Mouse (Mus musculus) forebrain, embryonic 12.5 days (tissue): ENCODE results near the gene Cdk14. TPM values are rescaled to one million over a fixed set of nuclear protein-coding genes. Genes with fewer than 3 reads are reported as not detected.
"Not testable (repeated sequence)": the region's sequence is repeated elsewhere in the genome, so short reads cannot be mapped to it uniquely, and the experiment has no call there.

Experiments
- ATAC-seq: fragments of 200-750 bp; cut with Nextera tagmentation; 2 replicates; pipeline ENCODE4 v1.8.0; 2017; ENCODE audit warnings: moderate TSS enrichment; ENCODE audit not compliant: low FRiP score
- H3K27ac ChIP-seq: fragments of 300-500 bp; sonication (generic); 2 replicates; pipeline ENCODE4 v1.5.1; 2016; ENCODE audit warnings: mild to moderate bottlenecking
- H3K27me3 ChIP-seq: fragments of 300-500 bp; sonication (generic); 2 replicates; pipeline ENCODE4 v1.6.1; 2016; ENCODE audit warnings: mild to moderate bottlenecking
- H3K36me3 ChIP-seq: fragments of 300-500 bp; sonication (generic); replicated peaks from 2 replicates; pipeline ENCODE4 v1.6.1; 2016; ENCODE audit warnings: mild to moderate bottlenecking
- H3K4me1 ChIP-seq: fragments of 300-500 bp; sonication (generic); 2 replicates; pipeline ENCODE4 v1.6.1; 2016
- H3K4me2 ChIP-seq: fragments of 300-500 bp; sonication (generic); 2 replicates; pipeline ENCODE4 v1.6.1; 2016; ENCODE audit warnings: mild to moderate bottlenecking, moderate library complexity
- H3K4me3 ChIP-seq: fragments of 300-500 bp; sonication (generic); replicated peaks from 2 replicates; pipeline ENCODE4 v1.5.1; 2016; ENCODE audit warnings: mild to moderate bottlenecking
- H3K9ac ChIP-seq: fragments of 300-500 bp; sonication (generic); 2 replicates; pipeline ENCODE4 v1.6.1; 2016; ENCODE audit warnings: mild to moderate bottlenecking
- H3K9me3 ChIP-seq: fragments of 300-500 bp; sonication (generic); 2 replicates; pipeline ENCODE4 v1.6.1; 2016
- WGBS: fragments of 180-500 bp; shearing (Covaris S2); methylation state at CpG from one replicate; pipeline ENCODE4 v1.1.7; 2016; 5-methylcytosine and 5-hydroxymethylcytosine counted together
- polyA plus RNA-seq: library from polyadenylated mRNA; unstranded; fragments of >200 nt; fragmentation: Nextera tagmentation; extraction: Ambion mirVana; gene quantifications from 2 replicates; pipeline ENCODE4 v1.2.1, GENCODE M21; 2016

Gene Cdk14
- polyA plus RNA-seq, 1 experiment from 2014 or later = 33.0 TPM

GRCm38 (mm10) chr5:5330926-5331460 is 89.1 kb downstream of the Cdk14 start:
- H3K27ac ChIP-seq = no peak overlapping the region

GRCm38 (mm10) chr5:5329018-5329417 is 91.1 kb downstream of the Cdk14 start:
- H3K4me2 ChIP-seq, H3K27me3 ChIP-seq, H3K27ac ChIP-seq, H3K36me3 ChIP-seq, H3K4me3 ChIP-seq, H3K9me3 ChIP-seq, ATAC-seq, H3K9ac ChIP-seq, H3K4me1 ChIP-seq: not testable (repeated sequence)
- 96% methylated on average over 2 of the region's 2 CpGs for WGBS

More at GRCm38 (mm10) chr5:5330926-5331460, 89.1 kb downstream of the Cdk14 start:
- Histone ChIP-seq H3K4me3 (no peak overlapping the region), H3K4me2 (no peak overlapping the region), H3K9ac (no peak overlapping the region), H3K4me1 (no peaks in the 10 kb centered on the region), H3K27me3 (no peaks in the 10 kb centered on the region), H3K9me3 (no peaks in the 10 kb centered on the region), H3K36me3 (0 out of 2 replicates have a peak, but pooled peaks cover 4% of the 10 kb centered on the region)
- 63% methylated on average over 10 of the region's 10 CpGs for WGBS
- no peak for ATAC-seq

- Histone ChIP-seq H3K4me2 (no peak overlapping the region), H3K27me3 (no peaks in the 10 kb centered on the region)
- WGBS = 89% methylated on average over 2 of the region's 2 CpGs
Measured at GRCm38 (mm10) chr5:5326716-5327115, 93.4 kb downstream of the Cdk14 start.

DNA sequence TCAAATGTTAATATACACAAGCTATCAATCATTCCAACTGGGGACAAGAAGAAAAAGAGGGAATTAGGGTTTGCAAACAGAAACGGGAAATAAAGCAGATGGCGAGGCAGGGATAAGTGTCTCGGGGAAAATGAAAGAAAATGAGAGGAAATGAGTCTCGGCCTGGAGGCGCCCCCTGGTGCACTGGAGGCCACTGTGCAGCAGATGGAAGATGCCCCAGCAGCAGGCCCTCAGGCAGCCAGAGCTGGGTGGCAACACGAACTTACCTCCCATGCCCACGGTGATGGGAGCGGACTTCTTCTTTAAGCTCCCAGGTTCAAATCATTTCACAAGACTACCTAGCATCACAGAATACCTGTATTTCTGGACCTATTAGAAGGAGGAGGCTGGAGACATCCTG is 97.4 kb downstream of the Cdk14 start:
- WGBS = 92% methylated on average over 8 of the region's 8 CpGs
- no peaks in the 10 kb centered on the region for H3K9me3 ChIP-seq

More at GRCm38 (mm10) chr5:5326716-5327115, 93.4 kb downstream of the Cdk14 start:
- H3K4me3 ChIP-seq = no peak overlapping the region
- H3K9me3 ChIP-seq = no peaks in the 10 kb centered on the region
- no peak overlapping the region for H3K27ac ChIP-seq
- H3K36me3 ChIP-seq = 0 out of 2 replicates have a peak, but pooled peaks cover 4% of the 10 kb centered on the region
- H3K4me1 ChIP-seq = no peaks in the 10 kb centered on the region
- H3K9ac ChIP-seq = no peak overlapping the region
- ATAC-seq = no peak

GRCm38 (mm10) chr5:5320506-5321181 is 99.5 kb downstream of the Cdk14 start:
- Histone ChIP-seq H3K9me3 (no peaks in the 10 kb centered on the region), H3K9ac (no peak overlapping the region; the same call in 1 of the 2 replicates), H3K27me3 (no peaks in the 10 kb centered on the region), H3K36me3 (no peaks in the 10 kb centered on the region), H3K4me1 (no peaks in the 10 kb centered on the region), H3K4me2 (no peak overlapping the region), H3K27ac (no peak overlapping the region), H3K4me3 (no peak overlapping the region)
- 72% methylated on average over 2 of the region's 2 CpGs for WGBS
- ATAC-seq = no peak

More for the DNA sequence above, 97.4 kb downstream of the Cdk14 start:
- H3K9ac ChIP-seq = no peak overlapping the region
- H3K36me3 ChIP-seq = 0 out of 2 replicates have a peak, but pooled peaks cover 4% of the 10 kb centered on the region
- H3K4me3 ChIP-seq = no peak overlapping the region
- H3K4me2 ChIP-seq = no peak overlapping the region
- no peaks in the 10 kb centered on the region for H3K4me1 ChIP-seq
- H3K27ac ChIP-seq = no peak overlapping the region
- no peak for ATAC-seq
- no peaks in the 10 kb centered on the region for H3K27me3 ChIP-seq

DNA sequence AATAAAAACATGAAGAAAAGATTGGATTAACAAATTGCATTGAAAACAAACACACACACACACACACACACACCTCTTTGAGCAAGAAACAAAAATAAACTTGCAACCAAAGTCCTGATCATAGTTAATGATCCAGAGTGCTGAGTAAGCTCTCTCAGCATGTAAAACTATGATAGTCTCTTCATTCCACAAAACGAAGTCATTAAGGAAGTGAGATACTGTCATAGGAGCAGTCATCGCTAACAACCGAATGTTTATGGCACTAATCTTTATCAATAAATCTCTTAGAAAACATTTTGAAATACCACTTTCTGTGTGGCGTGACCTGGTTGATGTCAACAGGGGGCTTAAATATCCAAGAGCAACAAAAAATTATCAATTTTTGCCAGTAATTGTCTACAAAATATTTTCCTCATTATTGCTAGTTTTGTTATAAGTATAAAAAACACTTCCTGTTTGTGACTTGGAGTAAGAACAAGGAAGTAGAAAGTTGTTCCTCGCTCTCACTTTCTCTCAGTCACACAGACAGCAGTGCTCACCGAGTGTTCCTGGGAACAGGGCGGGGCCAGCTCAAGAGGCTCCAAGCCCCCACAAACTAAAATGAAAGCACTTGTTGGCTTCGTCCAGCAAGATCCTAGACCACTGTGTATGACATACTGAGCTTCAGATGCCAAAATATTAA is 100.1 kb downstream of the Cdk14 start:
- no peak overlapping the region for H3K9ac ChIP-seq
- no peak overlapping the region for H3K4me2 ChIP-seq
- 84% methylated on average over 8 of the region's 8 CpGs for WGBS
- H3K4me3 ChIP-seq = no peak overlapping the region
- no peaks in the 10 kb centered on the region for H3K4me1 ChIP-seq
- H3K36me3 ChIP-seq = no peaks in the 10 kb centered on the region
- H3K9me3 ChIP-seq = no peaks in the 10 kb centered on the region
- H3K27ac ChIP-seq = no peak overlapping the region
- no peaks in the 10 kb centered on the region for H3K27me3 ChIP-seq
- ATAC-seq = no peak

- Histone ChIP-seq H3K27me3 (no peaks in the 10 kb centered on the region), H3K9ac (no peak overlapping the region), H3K9me3 (no peaks in the 10 kb centered on the region), H3K4me2 (no peak overlapping the region), H3K27ac (0 out of 2 replicates have a peak overlapping the region, but pooled peaks have one; percentile 2), H3K36me3 (no peaks in the 10 kb centered on the region), H3K4me1 (peaks cover 4% of the 10 kb centered on the region), H3K4me3 (no peak overlapping the region)
- WGBS = 77% methylated on average over 6 of the region's 6 CpGs
- no peak for ATAC-seq
Measured at GRCm38 (mm10) chr5:5314270-5314669, 105.8 kb downstream of the Cdk14 start.

DNA sequence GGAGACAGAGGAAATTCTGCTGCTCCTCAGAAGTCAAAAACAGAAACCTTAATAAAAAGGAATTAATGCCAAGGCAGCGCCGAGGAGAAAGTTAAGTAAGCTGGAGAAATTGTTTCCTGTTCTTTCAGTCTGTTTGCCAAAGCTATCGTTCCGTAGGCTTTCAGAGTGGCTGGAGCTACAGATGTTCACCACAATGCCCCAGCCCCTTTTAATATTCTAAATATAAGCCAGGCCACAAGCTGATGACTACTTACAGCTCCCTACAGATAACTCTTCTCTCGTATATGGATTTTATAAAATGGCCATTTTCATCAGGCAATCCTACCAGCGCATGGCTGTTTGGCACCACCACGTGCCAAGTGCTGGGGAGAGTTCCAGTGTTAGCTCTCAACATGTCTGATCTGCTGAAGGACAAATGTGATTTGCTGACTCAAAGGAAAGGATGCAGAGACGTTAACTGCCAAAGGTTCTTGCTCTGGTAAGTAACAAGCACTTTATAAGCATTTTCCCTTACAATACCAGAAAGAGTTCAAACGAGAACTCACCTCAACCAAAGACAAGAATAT is 106.8 kb downstream of the Cdk14 start:
- H3K9ac ChIP-seq = no peak overlapping the region

DNA sequence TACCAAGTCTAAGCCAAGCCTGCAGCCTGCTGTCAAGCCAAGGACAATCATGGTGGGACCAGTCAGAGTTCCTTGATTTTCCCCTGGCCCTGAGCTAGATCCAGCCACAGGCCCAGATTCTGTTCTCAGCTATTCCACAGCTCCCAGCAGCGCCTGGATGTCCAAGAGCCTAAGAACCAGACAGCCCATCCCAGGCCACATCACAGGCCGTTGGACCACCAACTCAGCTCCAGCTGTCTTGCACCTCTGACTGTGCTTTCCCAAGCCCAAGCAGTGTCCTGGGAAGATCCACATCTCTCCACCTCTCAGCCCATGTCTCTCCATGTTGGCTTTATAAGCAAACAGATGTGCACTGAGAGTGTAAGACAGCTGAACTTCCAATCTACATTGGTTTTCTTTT is 114.8 kb downstream of the Cdk14 start:
- Histone ChIP-seq H3K36me3 (no peaks in the 10 kb centered on the region), H3K4me1 (0 out of 2 replicates have a peak, but pooled peaks cover 4% of the 10 kb centered on the region), H3K27ac (no peak overlapping the region), H3K27me3 (no peaks in the 10 kb centered on the region), H3K9me3 (no peaks in the 10 kb centered on the region), H3K4me3 (no peak overlapping the region), H3K4me2 (no peak overlapping the region), H3K9ac (no peak overlapping the region)
- ATAC-seq = no peak
- 82% methylated on average over 2 of the region's 2 CpGs for WGBS

More for the DNA sequence above, 106.8 kb downstream of the Cdk14 start:
- no peak for ATAC-seq
- no peaks in the 10 kb centered on the region for H3K9me3 ChIP-seq
- H3K4me2 ChIP-seq = no peak overlapping the region
- H3K36me3 ChIP-seq = no peaks in the 10 kb centered on the region
- H3K4me3 ChIP-seq = no peak overlapping the region
- 85% methylated on average over 9 of the region's 9 CpGs for WGBS
- H3K4me1 ChIP-seq = peaks cover 4% of the 10 kb centered on the region
- H3K27me3 ChIP-seq = no peaks in the 10 kb centered on the region
- H3K27ac ChIP-seq = no peak overlapping the region

DNA sequence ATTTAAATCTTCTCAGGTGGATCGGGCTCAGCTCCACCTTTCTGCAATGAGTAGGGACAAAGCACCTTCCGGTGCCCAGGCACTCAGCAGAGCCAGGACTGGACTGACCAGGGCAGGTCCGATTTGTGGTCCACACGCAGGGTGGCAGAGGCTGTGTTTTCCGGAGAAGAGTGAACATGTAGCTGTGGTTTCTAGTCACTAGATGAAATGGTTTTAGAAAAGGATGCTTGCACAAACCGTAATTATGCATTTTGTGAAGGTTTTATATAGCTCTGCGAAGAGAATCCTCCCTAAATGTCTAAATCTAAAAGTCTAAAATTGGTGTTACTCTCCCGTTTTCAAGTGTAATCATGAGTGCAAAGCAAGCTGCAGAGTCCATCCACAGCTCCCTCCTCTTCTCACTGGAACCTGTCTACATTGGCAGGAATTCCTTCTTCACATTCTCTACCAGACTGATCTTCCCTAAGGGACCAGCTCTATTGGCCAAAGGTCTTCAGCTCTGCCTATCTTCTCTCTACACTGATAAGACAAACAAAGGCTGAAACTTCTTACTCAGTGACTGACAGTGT is 116.9 kb downstream of the Cdk14 start:
- no peak overlapping the region for H3K4me3 ChIP-seq
- WGBS = 92% methylated on average over 8 of the region's 8 CpGs

DNA sequence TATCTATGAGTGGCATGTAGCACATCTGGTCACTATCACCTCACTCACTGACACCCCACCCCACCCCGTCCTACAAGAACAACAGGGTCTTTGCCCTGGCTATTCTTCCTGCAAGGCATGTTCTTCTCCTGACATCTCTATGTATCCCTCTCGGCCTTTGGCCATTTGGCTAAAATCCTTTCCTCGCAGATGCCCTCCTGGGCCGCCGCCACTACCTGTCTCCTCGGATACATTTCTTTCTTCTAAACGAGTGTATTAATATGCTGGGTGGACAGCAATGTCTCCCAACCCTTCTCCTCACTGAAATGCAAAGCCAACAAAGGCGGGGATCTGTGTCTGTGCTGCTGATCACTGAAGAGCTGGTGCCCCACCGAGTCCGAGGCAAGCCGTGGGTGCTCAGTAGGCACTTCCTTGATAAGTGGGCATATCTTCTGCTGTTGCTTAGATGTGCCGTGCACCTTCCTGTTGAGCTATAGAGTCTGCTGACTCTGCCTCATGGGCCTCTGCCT is 118.5 kb downstream of the Cdk14 start:
- no peak overlapping the region for H3K4me2 ChIP-seq
- no peak overlapping the region for H3K27ac ChIP-seq
- WGBS = 91% methylated on average over 12 of the region's 12 CpGs
- 0 out of 2 replicates have a peak, but pooled peaks cover 7% of the 10 kb centered on the region for H3K4me1 ChIP-seq
- no peaks in the 10 kb centered on the region for H3K36me3 ChIP-seq
- no peaks in the 10 kb centered on the region for H3K27me3 ChIP-seq
- no peak for ATAC-seq
- H3K9me3 ChIP-seq = no peaks in the 10 kb centered on the region
- no peak overlapping the region for H3K9ac ChIP-seq
- H3K4me3 ChIP-seq = no peak overlapping the region

More for the DNA sequence above, 116.9 kb downstream of the Cdk14 start:
- ATAC-seq = no peak
- Histone ChIP-seq H3K4me2 (no peak overlapping the region), H3K36me3 (no peaks in the 10 kb centered on the region), H3K9me3 (no peaks in the 10 kb centered on the region), H3K4me1 (0 out of 2 replicates have a peak, but pooled peaks cover 7% of the 10 kb centered on the region), H3K9ac (no peak overlapping the region), H3K27me3 (no peaks in the 10 kb centered on the region), H3K27ac (no peak overlapping the region)

GRCm38 (mm10) chr5:5300998-5301397 is 119.1 kb downstream of the Cdk14 start:
- WGBS = 76% methylated on average over 2 of the region's 2 CpGs
- no peak overlapping the region for H3K27ac ChIP-seq
- H3K9me3 ChIP-seq = no peaks in the 10 kb centered on the region
- no peaks in the 10 kb centered on the region for H3K27me3 ChIP-seq
- no peak overlapping the region for H3K4me2 ChIP-seq
- H3K36me3 ChIP-seq = no peaks in the 10 kb centered on the region
- H3K9ac ChIP-seq = no peak overlapping the region
- H3K4me3 ChIP-seq = no peak overlapping the region
- no peak for ATAC-seq
- 0 out of 2 replicates have a peak, but pooled peaks cover 7% of the 10 kb centered on the region for H3K4me1 ChIP-seq
